Mouse (Mus musculus): ENCODE data around the gene Gm20671. TPM values are rescaled to one million over a fixed set of nuclear protein-coding genes. Genes with fewer than 3 reads are reported as not detected.
"Not testable (repeated sequence)": the region's sequence is repeated elsewhere in the genome, so short reads cannot be mapped to it uniquely, and the experiment has no call there.

Gene Gm20671
- polyA plus RNA-seq, 1 experiment from 2014 or later, result not detected

- Histone ChIP-seq H3K36me3 (peaks cover 21% of the 10 kb centered on the region), H3K9ac (no peak overlapping the region), H3K9me3 (replicated peaks) (no peaks in the 10 kb centered on the region), H3K4me2 (no peak overlapping the region), H3K4me3 (replicated peaks) (no peak overlapping the region), H3K27ac (no peak overlapping the region), H3K27me3 (no peaks in the 10 kb centered on the region), H3K4me1 (no peaks in the 10 kb centered on the region)
- ATAC-seq (replicated peaks; ENCODE audit: low FRiP score), result no peak
- 79% methylated on average over 3 of the region's 3 CpGs for WGBS
These were observed 48.7 kb downstream of the Gm20671 start for GRCm38 (mm10) chr5:32778168-32778567.

DNA sequence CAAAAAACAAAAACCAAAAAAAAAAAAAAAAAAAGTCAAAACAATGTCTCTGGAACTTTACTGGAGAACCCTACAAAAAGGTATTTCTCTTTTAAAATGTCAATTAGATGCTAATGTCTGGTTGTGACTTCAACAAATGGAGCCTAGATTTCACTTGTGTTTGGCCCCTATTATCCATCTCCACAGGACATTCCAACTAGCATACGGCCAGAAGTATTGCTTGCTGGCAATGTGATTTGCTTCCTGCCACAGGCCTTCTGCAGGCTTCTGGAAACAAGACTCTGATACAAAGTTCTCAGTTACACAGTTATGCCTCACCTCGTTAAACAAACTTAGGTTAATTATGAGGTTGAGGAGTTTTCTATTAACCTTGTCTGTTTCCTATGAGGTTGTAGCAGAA, 54.5 kb downstream of the Gm20671 start:
- Histone ChIP-seq H3K4me1 (no peaks in the 10 kb centered on the region), H3K9me3 (replicated peaks) (no peaks in the 10 kb centered on the region), H3K4me3 (replicated peaks) (no peak overlapping the region), H3K27me3 (no peaks in the 10 kb centered on the region), H3K4me2 (no peak overlapping the region), H3K9ac (no peak overlapping the region), H3K36me3 (peaks cover 33% of the 10 kb centered on the region), H3K27ac (no peak overlapping the region)
- 67% methylated on average over 2 of the region's 2 CpGs for WGBS
- no peak for ATAC-seq (replicated peaks; ENCODE audit: low FRiP score)

DNA sequence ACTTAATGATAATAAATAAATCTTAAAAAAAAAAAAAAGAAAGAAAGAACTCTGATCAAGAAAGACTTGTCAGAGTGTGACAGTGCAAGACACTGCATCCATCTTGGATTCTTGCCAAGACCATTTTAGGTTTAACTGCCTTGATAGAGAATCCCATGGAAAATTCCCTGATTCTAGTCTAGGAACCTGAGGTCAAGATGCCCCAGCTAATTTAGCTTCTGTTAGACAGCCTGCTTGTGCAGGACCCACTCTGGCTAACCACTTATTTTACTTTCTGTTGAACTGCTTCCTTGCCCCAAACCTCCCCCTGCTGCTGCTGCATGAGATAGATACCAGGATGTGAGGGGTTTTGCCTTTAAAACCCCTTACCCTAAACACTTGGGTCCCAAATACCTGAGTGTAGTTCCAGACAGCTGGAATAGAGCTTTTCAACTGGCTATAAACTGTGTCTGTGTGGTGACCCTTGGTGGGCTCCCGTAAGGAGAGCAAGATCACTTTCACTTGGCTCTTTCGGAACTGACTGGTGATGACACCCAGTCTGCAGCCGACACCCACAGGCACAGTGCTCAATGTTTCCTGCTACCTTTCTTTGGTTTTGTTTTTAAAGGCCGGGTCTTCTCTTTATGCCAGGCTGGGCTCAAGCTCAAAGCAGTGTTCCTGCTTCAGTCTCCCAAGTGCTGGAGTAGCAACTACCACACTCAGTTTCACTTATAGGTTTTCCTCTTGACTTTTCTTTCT, 59.1 kb downstream of the Gm20671 start:
- H3K4me3 ChIP-seq (replicated peaks), result no peak overlapping the region
- no peaks in the 10 kb centered on the region for H3K4me1 ChIP-seq
- no peak overlapping the region for H3K4me2 ChIP-seq
- WGBS, result 64% methylated on average over 4 of the region's 4 CpGs
- no peak for ATAC-seq (replicated peaks; ENCODE audit: low FRiP score)
- H3K9ac ChIP-seq, result no peak overlapping the region
- no peaks in the 10 kb centered on the region for H3K27me3 ChIP-seq
- H3K9me3 ChIP-seq (replicated peaks), result no peaks in the 10 kb centered on the region
- H3K36me3 ChIP-seq, result peaks cover 34% of the 10 kb centered on the region
- no peak overlapping the region for H3K27ac ChIP-seq

GRCm38 (mm10) chr5:32767004-32767403, 59.9 kb downstream of the Gm20671 start:
- Histone ChIP-seq H3K4me1 (no peaks in the 10 kb centered on the region), H3K4me2 (no peak overlapping the region), H3K9ac (no peak overlapping the region), H3K4me3 (replicated peaks) (no peak overlapping the region), H3K9me3 (replicated peaks) (no peaks in the 10 kb centered on the region), H3K27ac (no peak overlapping the region), H3K36me3 (peaks cover 34% of the 10 kb centered on the region), H3K27me3 (no peaks in the 10 kb centered on the region)
- ATAC-seq (replicated peaks; ENCODE audit: low FRiP score), result no peak
- WGBS, result 72% methylated on average over 3 of the region's 3 CpGs

DNA sequence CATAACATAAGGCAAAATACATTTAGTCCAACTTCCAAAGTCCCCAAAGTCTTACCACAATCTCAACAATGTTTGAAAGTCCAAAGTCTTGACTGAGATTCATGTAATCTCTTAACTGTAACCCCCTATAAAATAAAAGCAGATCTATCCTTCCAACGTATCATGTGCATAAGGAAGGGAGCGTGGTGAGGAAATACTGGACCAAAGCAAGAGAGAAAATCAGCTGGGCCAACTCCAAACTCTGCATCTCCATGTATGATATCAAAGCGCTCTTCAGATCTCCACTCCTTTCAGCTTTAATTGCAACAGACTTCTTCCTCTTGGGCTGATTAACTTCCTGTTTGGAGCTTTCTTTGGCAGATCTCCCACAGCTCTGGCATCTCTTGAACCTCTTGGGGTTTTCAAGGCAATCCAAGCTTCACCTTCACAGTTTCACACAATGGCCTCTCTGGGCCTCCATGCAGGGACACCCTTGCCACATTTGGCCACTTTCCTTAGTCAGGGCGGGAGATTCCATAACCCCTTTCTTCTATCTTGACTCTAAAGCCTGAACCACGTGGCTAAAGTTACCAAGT, 65.3 kb downstream of the Gm20671 start:
- Histone ChIP-seq H3K27ac (no peak overlapping the region), H3K9ac (no peak overlapping the region), H3K9me3 (replicated peaks) (no peaks in the 10 kb centered on the region), H3K4me2 (no peak overlapping the region), H3K4me3 (replicated peaks) (no peak overlapping the region), H3K4me1 (no peaks in the 10 kb centered on the region), H3K36me3 (peaks cover 33% of the 10 kb centered on the region), H3K27me3 (no peaks in the 10 kb centered on the region)
- 84% methylated on average over 5 of the region's 5 CpGs for WGBS
- no peak for ATAC-seq (replicated peaks; ENCODE audit: low FRiP score)

- no peak for ATAC-seq (replicated peaks; ENCODE audit: low FRiP score)
- no peak overlapping the region for H3K4me2 ChIP-seq
These were observed 66.1 kb downstream of the Gm20671 start for GRCm38 (mm10) chr5:32760787-32761186.

DNA sequence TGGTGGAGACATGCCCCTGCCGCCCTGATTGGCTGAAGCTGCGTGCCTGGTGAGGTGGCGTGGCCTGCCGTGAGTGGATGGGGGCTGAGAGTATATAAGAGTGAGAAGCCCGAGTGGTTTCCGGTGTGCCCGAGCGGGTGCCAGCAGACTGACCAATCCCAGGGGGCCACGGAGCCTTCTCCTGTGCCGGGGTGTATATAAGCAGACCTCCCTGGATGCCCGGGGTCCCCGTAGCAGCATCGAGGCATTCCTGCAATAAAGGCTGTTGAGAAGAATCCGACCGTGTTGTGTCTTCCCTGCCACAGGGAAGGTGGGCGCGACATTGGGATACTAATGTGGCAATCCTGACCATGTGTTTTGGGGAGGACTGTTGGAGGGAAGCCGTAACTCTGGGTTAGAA, 66.6 kb downstream of the Gm20671 start:
- H3K9me3 ChIP-seq (replicated peaks); H3K4me1 ChIP-seq; H3K4me2 ChIP-seq; H3K9ac ChIP-seq; H3K4me3 ChIP-seq (replicated peaks); H3K27me3 ChIP-seq; H3K27ac ChIP-seq; ATAC-seq (replicated peaks; ENCODE audit: low FRiP score): not testable (repeated sequence)
- 94% methylated on average over 18 of the region's 18 CpGs for WGBS
- peaks cover 33% of the 10 kb centered on the region for H3K36me3 ChIP-seq

More at GRCm38 (mm10) chr5:32760787-32761186, 66.1 kb downstream of the Gm20671 start:
- no peaks in the 10 kb centered on the region for H3K4me1 ChIP-seq
- H3K9me3 ChIP-seq (replicated peaks), result no peaks in the 10 kb centered on the region
- no peak overlapping the region for H3K4me3 ChIP-seq (replicated peaks)
- H3K27me3 ChIP-seq, result no peaks in the 10 kb centered on the region
- H3K36me3 ChIP-seq, result peaks cover 33% of the 10 kb centered on the region
- 76% methylated on average over 3 of the region's 3 CpGs for WGBS
- H3K27ac ChIP-seq, result no peak overlapping the region
- H3K9ac ChIP-seq, result no peak overlapping the region

DNA sequence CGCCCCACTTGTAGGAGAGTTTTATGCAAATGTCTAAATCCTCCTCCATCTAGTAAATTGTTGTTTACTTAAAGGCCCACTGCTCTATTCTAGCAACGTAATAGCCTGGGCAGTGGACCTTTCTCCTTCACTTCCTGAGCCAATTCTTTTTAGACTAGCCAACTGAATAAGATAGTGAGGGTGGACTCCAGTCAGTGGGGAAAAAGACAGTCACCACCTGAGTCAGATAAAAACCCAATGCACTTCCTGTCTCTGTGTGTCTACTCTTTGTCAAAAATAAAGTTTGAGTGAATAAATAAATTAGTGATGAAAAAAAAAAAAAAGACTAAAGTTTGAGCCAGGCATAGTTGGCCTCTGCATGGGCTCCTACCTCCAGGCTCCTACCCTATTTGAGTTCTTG, 67.2 kb downstream of the Gm20671 start:
- WGBS, result 78% methylated on average over 2 of the region's 2 CpGs
- no peak for ATAC-seq (replicated peaks; ENCODE audit: low FRiP score)

DNA sequence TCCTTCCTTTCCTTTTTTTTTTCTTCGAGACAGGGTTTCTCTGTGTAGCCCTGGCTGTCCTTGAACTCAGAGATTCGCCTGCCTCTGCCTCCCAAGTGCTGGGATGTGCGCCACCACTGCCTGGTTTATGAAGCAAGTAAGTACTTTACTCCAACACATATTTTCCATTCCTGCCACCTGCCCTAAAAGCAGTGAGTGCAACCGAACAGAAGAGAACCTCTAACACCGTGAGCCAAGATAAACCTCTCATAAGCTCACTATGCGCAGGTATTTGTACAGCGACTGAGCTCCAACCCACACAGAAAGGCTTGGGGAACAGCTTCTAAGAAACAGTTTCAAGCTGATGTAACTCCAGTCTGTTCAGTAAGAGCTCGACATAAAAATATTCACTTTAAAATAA, 70.8 kb downstream of the Gm20671 start:
- Histone ChIP-seq H3K9me3 (replicated peaks) (no peaks in the 10 kb centered on the region), H3K27ac (no peak overlapping the region), H3K9ac (no peak overlapping the region), H3K4me2 (no peak overlapping the region), H3K4me1 (no peaks in the 10 kb centered on the region), H3K36me3 (peaks cover 6% of the 10 kb centered on the region), H3K27me3 (no peaks in the 10 kb centered on the region), H3K4me3 (replicated peaks) (no peak overlapping the region)
- no peak for ATAC-seq (replicated peaks; ENCODE audit: low FRiP score)
- WGBS, result 94% methylated on average over 8 of the region's 8 CpGs

More for the DNA sequence above, 67.2 kb downstream of the Gm20671 start:
- H3K4me2 ChIP-seq, result no peak overlapping the region
- H3K4me3 ChIP-seq (replicated peaks), result no peak overlapping the region
- no peak overlapping the region for H3K27ac ChIP-seq
- H3K4me1 ChIP-seq, result no peaks in the 10 kb centered on the region
- H3K36me3 ChIP-seq, result peaks cover 32% of the 10 kb centered on the region
- H3K9ac ChIP-seq, result no peak overlapping the region
- H3K9me3 ChIP-seq (replicated peaks), result no peaks in the 10 kb centered on the region
- H3K27me3 ChIP-seq, result no peaks in the 10 kb centered on the region

- ATAC-seq (replicated peaks; ENCODE audit: low FRiP score), result no peak
- Histone ChIP-seq H3K36me3 (no peaks in the 10 kb centered on the region), H3K27ac (no peak overlapping the region), H3K4me2 (no peak overlapping the region), H3K4me1 (peaks cover 7% of the 10 kb centered on the region), H3K4me3 (replicated peaks) (no peak overlapping the region), H3K27me3 (no peaks in the 10 kb centered on the region), H3K9ac (no peak overlapping the region), H3K9me3 (replicated peaks) (no peaks in the 10 kb centered on the region)
- 58% methylated on average over 2 of the region's 2 CpGs for WGBS
These were observed 75.2 kb downstream of the Gm20671 start for GRCm38 (mm10) chr5:32751736-32752135.

DNA sequence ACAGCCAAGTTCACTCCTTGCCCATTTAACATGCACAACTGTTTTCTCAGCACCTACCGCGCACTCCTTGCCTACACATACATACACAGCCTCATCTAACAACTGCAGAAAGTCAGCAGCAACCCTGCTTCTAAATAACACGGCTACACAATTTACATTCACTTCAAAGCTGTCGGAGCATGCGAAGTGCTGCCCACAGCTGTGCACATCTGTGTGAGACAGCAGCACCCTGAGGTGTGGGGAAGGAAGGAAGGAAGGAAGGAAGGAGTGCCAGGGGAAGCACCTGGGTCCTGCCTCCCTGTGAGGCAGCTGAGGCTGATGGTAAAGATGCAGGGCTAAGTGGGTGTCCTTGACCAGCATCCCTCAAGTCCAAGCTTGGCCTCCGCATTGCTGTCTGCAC, 78.0 kb downstream of the Gm20671 start:
- Histone ChIP-seq H3K4me2 (no peak overlapping the region), H3K4me1 (peaks cover 29% of the 10 kb centered on the region), H3K36me3 (no peaks in the 10 kb centered on the region), H3K27ac (no peak overlapping the region), H3K4me3 (replicated peaks) (no peak overlapping the region), H3K9me3 (replicated peaks) (no peaks in the 10 kb centered on the region), H3K27me3 (no peaks in the 10 kb centered on the region), H3K9ac (no peak overlapping the region)
- no peak for ATAC-seq (replicated peaks; ENCODE audit: low FRiP score)
- 83% methylated on average over 6 of the region's 6 CpGs for WGBS

- Histone ChIP-seq H3K27ac (no peak overlapping the region), H3K4me3 (replicated peaks) (no peak overlapping the region), H3K27me3 (no peaks in the 10 kb centered on the region), H3K9ac (no peak overlapping the region), H3K4me2 (no peak overlapping the region), H3K9me3 (replicated peaks) (no peaks in the 10 kb centered on the region), H3K36me3 (no peaks in the 10 kb centered on the region; the same call in 1 of the 2 replicates), H3K4me1 (peaks cover 32% of the 10 kb centered on the region)
- WGBS, result 65% methylated on average over 6 of the region's 6 CpGs
- ATAC-seq (replicated peaks; ENCODE audit: low FRiP score), result no peak
These were observed 79.1 kb downstream of the Gm20671 start for GRCm38 (mm10) chr5:32747650-32748375.
